Mouse (Mus musculus) MEL-GATA-1-ER (cell line): ENCODE results near the gene Oasl2.

Source experiments
- DNase-seq: peaks from one replicate; pipeline ENCODE4 v3.0.0-alpha.2; 2012; ENCODE audit warnings: low read depth; ENCODE audit errors: extremely low read depth

Oasl2 gene

GRCm38 (mm10) chr5:114958069-114958468, 61.3 kb downstream of the Oasl2 start:
- no peak for DNase-seq
